Mouse (Mus musculus): ENCODE results near the gene Fam206a.
A peak's percentile ranks its signal among the peaks of the same experiment; 100 is the strongest.

Fam206a gene

GRCm38 (mm10) chr4:56801907-56802668 is at the start of gene Fam206a, which contains the start of gene Elp1:
Gene Fam206a (plus strand): TSS chr4:56802345.
Gene Elp1 (minus strand): TSS chr4:56802331.
- peak; percentile 97 for DNase-seq (ENCODE audit: low spot score)

- no peak for DNase-seq (ENCODE audit: low spot score)
These were observed 46.1 kb upstream of the Fam206a start for GRCm38 (mm10) chr4:56756021-56756420.

- DNase-seq (ENCODE audit: low spot score) = no peak
These were observed 45.1 kb upstream of the Fam206a start for GRCm38 (mm10) chr4:56756966-56757600.

GRCm38 (mm10) chr4:56757693-56758092 is 44.5 kb upstream of the Fam206a start:
- no peak for DNase-seq (ENCODE audit: low spot score)

GRCm38 (mm10) chr4:56767861-56768284 is 34.3 kb upstream of the Fam206a start:
- no peak for DNase-seq (ENCODE audit: low spot score)

- no peak for DNase-seq (ENCODE audit: low spot score)
These were observed 33.2 kb upstream of the Fam206a start for GRCm38 (mm10) chr4:56768913-56769312.

GRCm38 (mm10) chr4:56771065-56771464 is 31.1 kb upstream of the Fam206a start:
- DNase-seq (ENCODE audit: low spot score) = no peak

- DNase-seq (ENCODE audit: low spot score) = peak; percentile 39
These were observed 10.8 kb upstream of the Fam206a start for GRCm38 (mm10) chr4:56791373-56791772.

- DNase-seq (ENCODE audit: low spot score) = no peak
These were observed 565 bp downstream of the Fam206a start for GRCm38 (mm10) chr4:56802669-56803150.

GRCm38 (mm10) chr4:56809050-56809449 is 6.9 kb downstream of the Fam206a start:
- no peak for DNase-seq (ENCODE audit: low spot score)

GRCm38 (mm10) chr4:56811642-56812041 is 9.5 kb downstream of the Fam206a start:
- DNase-seq (ENCODE audit: low spot score) = no peak

GRCm38 (mm10) chr4:56812096-56812495 is 10.0 kb downstream of the Fam206a start:
- no peak for DNase-seq (ENCODE audit: low spot score)

GRCm38 (mm10) chr4:56815131-56815530 is 13.0 kb downstream of the Fam206a start:
- DNase-seq (ENCODE audit: low spot score) = no peak

- no peak for DNase-seq (ENCODE audit: low spot score)
These were observed 17.9 kb downstream of the Fam206a start for GRCm38 (mm10) chr4:56820017-56820550.

- no peak for DNase-seq (ENCODE audit: low spot score)
These were observed 22.1 kb downstream of the Fam206a start for GRCm38 (mm10) chr4:56824231-56824630.

GRCm38 (mm10) chr4:56828932-56829331 is 26.8 kb downstream of the Fam206a start:
- DNase-seq (ENCODE audit: low spot score) = no peak

- no peak for DNase-seq (ENCODE audit: low spot score)
These were observed 27.4 kb downstream of the Fam206a start for GRCm38 (mm10) chr4:56829511-56829921.

- DNase-seq (ENCODE audit: low spot score) = no peak
These were observed 29.0 kb downstream of the Fam206a start for GRCm38 (mm10) chr4:56831013-56831609.

GRCm38 (mm10) chr4:56831998-56832397 is 29.9 kb downstream of the Fam206a start:
- DNase-seq (ENCODE audit: low spot score) = no peak

- no peak for DNase-seq (ENCODE audit: low spot score)
These were observed 35.5 kb downstream of the Fam206a start for GRCm38 (mm10) chr4:56837661-56838060.

- DNase-seq (ENCODE audit: low spot score) = no peak
These were observed 38.2 kb downstream of the Fam206a start for GRCm38 (mm10) chr4:56840297-56840696.

GRCm38 (mm10) chr4:56842501-56842900 is 40.4 kb downstream of the Fam206a start:
- DNase-seq (ENCODE audit: low spot score) = no peak

GRCm38 (mm10) chr4:56843963-56844362 is 41.8 kb downstream of the Fam206a start:
- DNase-seq (ENCODE audit: low spot score) = no peak

Data from embryo, embryonic 10 days (tissue).